Mouse (Mus musculus) layer of hippocampus, adult 18-20 months (tissue): ENCODE results near the gene Slc5a12. TPM values are rescaled to one million over a fixed set of nuclear protein-coding genes. Genes with fewer than 3 reads are reported as not detected.

Source experiments
- DNase-seq, 2 experiments: peaks; one replicate each; pipeline ENCODE4 v3.0.0; 2022; ENCODE audit warnings: low spot score in 2 of 2
- long read RNA-seq: library from polyadenylated mRNA; stranded (forward); transcript quantifications from one replicate; pipeline ENCODE4 v2.0.0, GENCODE M21; 2021
- total RNA-seq, 2 experiments: library from RNA; stranded (reverse); gene quantifications; 2 replicates each; pipeline ENCODE4 v1.2.3; 2021

Slc5a12 gene
- total RNA-seq = not detected
- long read RNA-seq = 0 reads

DNA sequence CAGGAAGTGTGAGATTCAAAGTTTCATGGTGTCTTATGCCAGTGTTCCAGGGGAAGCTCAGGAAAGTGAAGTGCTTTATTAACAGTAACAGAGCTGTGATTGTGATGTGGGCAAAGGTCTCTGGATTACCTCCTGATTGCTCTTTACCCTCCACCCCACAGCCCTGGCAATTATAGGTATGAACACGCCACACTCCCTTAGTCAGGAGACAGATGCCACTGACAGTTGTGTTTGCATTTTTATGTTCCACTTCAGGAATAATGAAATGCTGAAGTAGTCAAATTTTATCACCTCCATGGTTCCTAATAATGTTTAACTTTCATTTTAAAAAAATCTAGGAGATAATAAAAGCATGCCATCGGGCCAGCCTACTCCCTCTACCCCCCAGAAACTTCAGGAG lies at the start of gene Slc5a12:
Gene Slc5a12 (plus strand): TSS at position 367 of the 400 bp plus-strand sequence.
- DNase-seq = no peak

GRCm38 (mm10) chr2:110556098-110556497 lies 41.0 kb upstream of the Slc5a12 start:
- DNase-seq = no peak

GRCm38 (mm10) chr2:110562621-110563020 lies 34.5 kb upstream of the Slc5a12 start:
- DNase-seq = no peak

DNA sequence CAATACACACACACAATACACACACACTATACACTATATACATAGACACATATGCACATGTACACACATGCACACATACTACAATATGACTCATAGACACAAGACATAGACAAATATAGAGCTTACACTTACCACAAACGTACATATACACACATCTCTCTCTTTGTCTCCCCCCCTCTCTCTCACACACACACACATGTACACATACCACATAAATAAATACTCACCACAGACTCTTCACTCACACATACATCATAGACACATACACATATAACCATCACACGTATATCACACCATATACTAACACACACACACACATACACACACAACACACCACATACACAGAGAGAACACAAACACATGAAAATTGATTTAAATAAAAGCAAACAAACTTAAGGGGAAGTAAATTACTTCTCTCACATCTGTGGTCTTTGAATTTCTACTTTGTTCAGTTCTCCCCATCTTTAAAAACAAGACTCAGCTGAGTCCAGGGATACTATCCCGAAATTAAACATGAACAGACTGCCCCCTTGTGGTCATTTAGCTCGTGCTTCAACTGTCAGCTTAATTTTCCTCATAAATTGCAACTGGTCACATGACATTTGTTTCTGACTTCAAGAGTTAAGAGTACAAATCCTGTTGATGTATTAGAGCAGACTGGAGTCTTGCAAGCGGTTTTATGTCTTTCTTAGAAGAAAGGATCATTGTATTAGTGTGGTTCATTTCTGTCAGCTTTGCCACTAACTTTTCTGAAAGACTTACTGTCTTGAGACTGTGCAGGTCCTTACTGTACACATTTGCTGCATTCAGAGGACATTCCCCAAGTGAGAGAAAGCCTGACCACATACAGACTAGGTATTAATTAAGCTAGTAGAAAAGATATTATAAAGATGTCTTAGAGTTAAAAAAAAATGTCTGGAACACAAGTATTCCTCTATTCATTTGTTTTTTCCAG lies 32.1 kb upstream of the Slc5a12 start:
- DNase-seq = peak; percentile 56 to 86

- DNase-seq = no peak
Observed at GRCm38 (mm10) chr2:110586692-110587091, 10.4 kb upstream of the Slc5a12 start.

DNA sequence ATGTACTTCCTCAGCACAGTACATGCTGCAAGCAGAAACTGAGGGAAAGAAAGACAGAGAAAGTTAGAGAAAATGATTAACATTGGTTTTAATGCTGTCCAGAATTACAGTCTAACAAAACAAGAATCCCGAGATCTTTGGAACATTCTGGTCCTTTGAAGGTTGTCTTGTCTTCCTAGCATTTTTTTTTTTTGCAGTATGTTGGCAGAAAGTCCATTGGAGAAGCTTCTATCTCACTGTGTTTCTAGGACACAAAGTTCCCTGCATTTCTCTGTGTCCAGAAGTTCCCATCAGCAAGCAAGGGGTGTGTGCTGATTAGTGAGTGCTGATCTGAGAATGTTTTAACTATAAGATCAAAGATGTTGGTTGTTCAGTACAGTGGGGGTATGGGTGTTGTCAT lies 7.1 kb upstream of the Slc5a12 start:
- no peak for DNase-seq

- no peak for DNase-seq
Observed at GRCm38 (mm10) chr2:110592276-110592675, 4.8 kb upstream of the Slc5a12 start.

DNA sequence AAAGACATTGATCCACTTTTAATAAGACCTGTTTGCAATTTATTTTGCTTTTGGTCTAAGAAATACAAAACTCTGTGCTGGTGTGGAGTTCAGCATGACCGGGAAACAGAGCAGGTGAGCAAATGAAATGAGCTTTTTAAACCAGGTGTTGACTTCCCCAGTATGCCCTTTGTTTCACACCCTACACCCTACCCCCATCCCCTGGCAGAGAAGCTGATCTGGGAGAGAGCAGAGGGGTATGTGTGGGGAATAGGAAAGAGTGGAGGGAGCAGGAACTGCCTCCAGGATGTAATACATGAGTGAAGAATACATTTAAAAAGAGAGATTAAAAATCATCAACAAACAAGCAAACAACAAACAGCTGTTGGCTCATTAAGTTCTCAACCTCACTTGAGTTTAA lies 47.3 kb downstream of the Slc5a12 start:
- DNase-seq = no peak

- no peak for DNase-seq
Observed at GRCm38 (mm10) chr2:110644846-110645245, 47.7 kb downstream of the Slc5a12 start.

DNA sequence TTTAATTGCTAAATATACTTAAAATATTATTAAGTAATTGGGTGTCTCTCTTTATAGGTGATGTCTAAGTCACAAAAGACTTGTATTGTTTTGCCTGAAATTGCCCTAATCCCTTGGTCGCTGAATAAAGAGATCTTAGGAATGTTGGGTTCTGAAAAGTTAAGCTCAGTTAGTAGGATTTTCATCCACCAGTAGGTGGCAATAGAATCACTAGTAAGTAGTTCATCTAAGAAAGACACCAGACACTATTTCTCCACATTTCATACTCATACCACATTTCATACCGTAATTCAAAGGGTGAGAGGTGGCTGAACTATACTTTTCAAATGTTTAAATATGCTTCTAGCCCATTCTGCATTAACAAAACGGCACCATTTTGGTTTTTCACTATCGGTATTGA lies 66.2 kb downstream of the Slc5a12 start:
- DNase-seq = peak in 1 of 2 experiments; percentile 65

DNA sequence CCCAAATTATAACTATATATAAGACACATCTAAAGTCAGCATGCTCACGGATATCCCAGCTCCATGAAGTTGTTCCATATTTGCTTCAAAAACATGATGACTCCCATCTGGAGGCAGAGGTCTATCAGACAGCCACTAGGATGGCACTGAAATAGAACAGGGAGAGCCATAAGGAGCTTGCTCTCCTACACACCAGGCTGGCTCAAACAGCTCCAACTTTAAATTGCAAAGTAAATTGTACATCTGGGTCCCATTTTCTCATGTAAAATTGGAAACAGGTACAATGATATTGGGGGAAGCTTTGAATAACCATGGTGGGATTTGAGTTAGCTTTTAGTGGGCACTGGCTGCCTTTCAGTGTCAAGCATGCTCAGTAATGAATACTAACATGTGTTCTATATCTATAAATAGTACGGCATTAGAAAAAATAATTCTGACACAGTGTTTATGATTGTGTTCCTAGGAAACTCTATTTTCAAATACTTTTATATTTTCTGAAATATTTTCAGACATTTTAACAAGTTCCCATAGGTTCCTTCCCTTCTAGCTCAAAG lies 74.0 kb downstream of the Slc5a12 start:
- DNase-seq = peak in 1 of 2 experiments; percentile 22

Other genes with a start within 250 kb of the Slc5a12 start
- 1 to 10 TPM; 2.6 to 2.9 TPM for gene Fibin, start 234.1 kb upstream of the Slc5a12 start, total RNA-seq
- not detected for gene Muc15, start 124.0 kb downstream of the Slc5a12 start, total RNA-seq